Mouse (Mus musculus): ENCODE results near the gene Catsperd. TPM values are rescaled to one million over a fixed set of nuclear protein-coding genes. Genes with fewer than 3 reads are reported as not detected.

The Catsperd gene
- polyA plus RNA-seq, 1 experiment from 2014 or later: 0.50 TPM

DNA sequence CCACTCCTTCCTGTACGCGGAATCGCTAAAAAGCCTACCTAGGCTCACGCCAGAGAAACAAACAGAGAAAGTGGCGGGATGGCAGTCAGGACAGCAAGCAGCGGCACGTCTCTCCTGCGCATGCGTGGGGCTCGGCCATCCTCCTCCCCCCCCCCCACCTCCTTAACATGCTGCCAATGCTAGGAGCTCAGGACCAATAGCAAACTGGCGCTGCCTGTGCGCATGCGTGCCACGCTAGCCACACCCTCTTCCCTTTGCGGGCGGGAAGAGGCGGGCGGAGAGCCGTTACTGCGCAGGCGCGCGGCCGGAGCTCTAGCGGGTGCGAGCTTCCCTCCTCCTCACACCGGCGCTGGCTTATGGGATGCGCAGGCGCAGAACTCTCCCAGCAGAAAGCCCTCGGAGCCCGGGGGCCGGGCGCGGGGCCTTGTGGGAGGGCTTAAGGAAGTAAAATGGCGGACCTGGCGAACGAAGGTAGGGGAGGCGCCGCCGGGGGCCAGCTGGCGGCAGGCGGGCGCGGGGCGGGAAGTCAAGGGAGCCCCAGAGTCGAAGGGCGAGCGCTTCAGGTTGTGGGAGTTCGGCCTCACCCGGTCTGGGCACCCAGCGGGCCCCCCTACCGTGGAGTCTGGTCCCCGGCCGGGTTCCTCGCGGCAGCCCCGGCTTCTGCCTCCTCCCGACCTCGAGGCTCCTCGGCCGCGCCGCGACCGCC is 45.2 kb downstream of the Catsperd start, which contains the start of gene Ranbp3:
TSS of gene Ranbp3 (plus strand) at position 354 of the 706 bp plus-strand sequence.
- ATAC-seq: peak; percentile 92
- WGBS (ENCODE audit: insufficient replicate concordance): under 1% methylated on average over 56 of the region's 66 CpGs
- Histone ChIP-seq H3K27me3 (replicated peaks) (peaks cover 19% of the 10 kb centered on the region), H3K36me3 (peaks cover 35% of the 10 kb centered on the region), H3K27ac (peak within 1 kb of the TSS; percentile 92), H3K9me3 (replicated peaks) (no peaks in the 10 kb centered on the region), H3K4me3 (peak within 1 kb of the TSS; percentile 80), H3K9ac (peak within 1 kb of the TSS; percentile 96), H3K4me1 (peaks cover 61% of the 10 kb centered on the region), H3K4me2 (peak within 1 kb of the TSS; percentile 77)

GRCm38 (mm10) chr17:56673647-56674416 is 45.9 kb downstream of the Catsperd start:
- Histone ChIP-seq H3K4me1 (peaks cover 57% of the 10 kb centered on the region), H3K4me2 (peak overlapping the region; percentile 77), H3K27ac (peak overlapping the region; percentile 86), H3K27me3 (replicated peaks) (peaks cover 11% of the 10 kb centered on the region), H3K4me3 (peak overlapping the region; percentile 80), H3K9ac (peak overlapping the region; percentile 96), H3K36me3 (peaks cover 43% of the 10 kb centered on the region), H3K9me3 (replicated peaks) (no peaks in the 10 kb centered on the region)
- 2% methylated on average over 36 of the region's 37 CpGs for whole genome bisulfite sequencing (ENCODE audit: insufficient replicate concordance)
- ATAC-seq: no peak; the same call in 1 of the 2 replicates

DNA sequence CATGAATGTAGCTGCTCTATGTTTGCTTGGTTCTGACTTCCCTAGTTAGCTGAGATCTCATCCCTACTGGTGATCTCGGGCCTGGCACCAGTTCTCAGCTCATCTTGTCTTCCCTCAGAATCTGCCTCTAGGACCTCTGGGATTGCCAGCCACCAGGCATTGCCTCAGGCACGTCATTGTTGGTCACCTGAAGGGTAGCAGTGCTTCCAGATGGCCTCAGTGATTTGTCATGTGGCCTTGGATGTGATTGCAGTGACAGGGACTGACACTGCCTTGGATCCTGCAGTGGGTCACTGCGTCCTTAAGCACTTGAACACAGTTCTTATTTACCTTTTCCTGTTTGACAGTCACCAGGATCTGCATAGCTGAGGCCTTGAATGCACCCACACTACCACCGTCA is 53.8 kb downstream of the Catsperd start:
- peaks cover 99% of the 10 kb centered on the region for H3K36me3 ChIP-seq
- peak overlapping the region; percentile 49 for H3K4me2 ChIP-seq

DNA sequence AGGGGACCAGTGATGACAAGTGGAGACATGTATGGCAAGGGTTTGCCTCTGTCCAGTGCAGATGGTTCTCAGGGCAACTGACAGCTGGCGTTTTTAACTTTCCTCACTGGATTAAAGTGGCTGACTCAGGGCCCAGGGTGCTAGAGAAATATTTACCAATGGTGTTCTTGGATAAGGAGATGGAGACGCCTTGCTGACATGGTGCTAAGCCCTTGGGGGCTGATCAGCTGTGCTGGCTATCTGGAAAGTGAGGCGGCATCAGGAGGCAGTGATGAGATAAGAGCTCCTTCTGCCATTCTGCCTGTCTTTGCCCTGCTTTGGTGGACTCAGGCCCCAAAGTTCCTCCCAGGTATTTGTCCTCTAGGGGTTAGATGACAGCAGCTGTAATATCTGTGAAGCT is 54.9 kb downstream of the Catsperd start:
- peaks cover 90% of the 10 kb centered on the region for H3K4me1 ChIP-seq
- ATAC-seq: peak; percentile 75
- peak overlapping the region; percentile 54 for H3K9ac ChIP-seq
- peak overlapping the region; percentile 49 for H3K4me2 ChIP-seq
- WGBS (ENCODE audit: insufficient replicate concordance): 28% methylated on average over 3 of the region's 3 CpGs
- peak overlapping the region; percentile 4; the same call in 1 of the 2 replicates for H3K4me3 ChIP-seq
- peak overlapping the region; percentile 79 for H3K27ac ChIP-seq
- no peaks in the 10 kb centered on the region for H3K27me3 ChIP-seq (replicated peaks)
- peaks cover 99% of the 10 kb centered on the region for H3K36me3 ChIP-seq
- H3K9me3 ChIP-seq (replicated peaks): no peaks in the 10 kb centered on the region

More for the DNA sequence above, 53.8 kb downstream of the Catsperd start:
- Histone ChIP-seq H3K4me1 (peaks cover 90% of the 10 kb centered on the region), H3K9ac (peak overlapping the region; percentile 54; the same call in 1 of the 2 replicates), H3K27ac (no peak overlapping the region), H3K4me3 (no peak overlapping the region), H3K27me3 (replicated peaks) (no peaks in the 10 kb centered on the region), H3K9me3 (replicated peaks) (no peaks in the 10 kb centered on the region)
- ATAC-seq: no peak
- 80% methylated on average over 4 of the region's 4 CpGs for WGBS (ENCODE audit: insufficient replicate concordance)

GRCm38 (mm10) chr17:56683546-56684140 is 55.7 kb downstream of the Catsperd start:
- Histone ChIP-seq H3K4me1 (peaks cover 95% of the 10 kb centered on the region), H3K4me2 (no peak overlapping the region), H3K9ac (no peak overlapping the region), H3K9me3 (replicated peaks) (no peaks in the 10 kb centered on the region), H3K36me3 (peaks cover 99% of the 10 kb centered on the region), H3K27ac (peak overlapping the region; percentile 79), H3K4me3 (no peak overlapping the region), H3K27me3 (replicated peaks) (no peaks in the 10 kb centered on the region)
- 76% methylated on average over 5 of the region's 5 CpGs for WGBS (ENCODE audit: insufficient replicate concordance)
- ATAC-seq: no peak

DNA sequence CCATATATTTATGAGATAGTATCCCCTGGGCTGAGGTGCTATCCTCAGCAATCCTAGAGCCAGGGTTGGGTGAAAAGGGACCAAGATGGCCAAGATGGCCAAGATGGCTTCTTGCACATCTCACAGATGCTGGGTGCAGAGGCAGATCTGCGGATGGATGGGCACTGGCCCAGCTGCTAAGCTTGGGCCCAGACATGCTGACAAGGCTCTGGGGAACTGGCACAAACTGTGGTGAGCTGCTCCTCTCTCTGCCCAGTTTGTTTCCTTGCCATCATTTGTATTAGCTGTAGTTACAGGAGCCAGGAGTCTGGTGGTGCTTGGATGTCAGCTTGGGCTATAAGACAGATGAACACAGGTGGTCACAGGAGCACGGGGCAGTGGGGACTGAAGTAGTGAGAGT is 56.7 kb downstream of the Catsperd start:
- Histone ChIP-seq H3K9me3 (replicated peaks) (no peaks in the 10 kb centered on the region), H3K4me1 (peaks cover 95% of the 10 kb centered on the region), H3K4me3 (no peak overlapping the region), H3K36me3 (peaks cover 99% of the 10 kb centered on the region), H3K27me3 (replicated peaks) (no peaks in the 10 kb centered on the region), H3K27ac (no peak overlapping the region), H3K4me2 (no peak overlapping the region), H3K9ac (no peak overlapping the region)
- 85% methylated on average over 2 of the region's 2 CpGs for WGBS (ENCODE audit: insufficient replicate concordance)
- no peak for ATAC-seq

GRCm38 (mm10) chr17:56686801-56687200 is 58.9 kb downstream of the Catsperd start:
- WGBS (ENCODE audit: insufficient replicate concordance): 71% methylated on average over 4 of the region's 4 CpGs
- Histone ChIP-seq H3K27me3 (replicated peaks) (no peaks in the 10 kb centered on the region), H3K4me1 (peaks cover 83% of the 10 kb centered on the region), H3K4me2 (peak overlapping the region; percentile 57), H3K4me3 (no peak overlapping the region), H3K36me3 (peaks cover 100% of the 10 kb centered on the region), H3K9me3 (replicated peaks) (no peaks in the 10 kb centered on the region), H3K27ac (peak overlapping the region; percentile 88), H3K9ac (peak overlapping the region; percentile 22; the same call in 1 of the 2 replicates)
- no peak for ATAC-seq

DNA sequence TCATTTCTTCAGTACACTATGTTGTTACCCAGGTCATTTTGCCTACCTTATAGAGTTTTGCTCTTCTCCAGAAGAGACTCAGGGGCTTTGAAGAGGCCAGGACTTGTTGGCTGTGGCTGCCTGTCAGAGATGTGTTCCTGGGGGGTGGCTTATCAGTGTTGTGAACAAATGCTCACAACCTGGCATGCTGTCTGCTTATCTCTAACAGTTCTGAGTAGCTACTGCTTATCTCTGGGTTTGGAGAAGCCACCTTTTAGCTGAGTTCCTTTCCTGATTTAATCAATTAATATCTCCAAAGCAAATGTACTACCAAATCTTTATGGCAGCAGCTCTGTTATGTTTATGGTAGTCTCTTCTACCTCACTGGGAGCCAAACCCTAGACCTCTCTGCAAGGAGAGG is 60.1 kb downstream of the Catsperd start:
- H3K4me2 ChIP-seq: peak overlapping the region; percentile 57
- H3K4me3 ChIP-seq: no peak overlapping the region
- H3K9me3 ChIP-seq (replicated peaks): no peaks in the 10 kb centered on the region
- H3K27me3 ChIP-seq (replicated peaks): no peaks in the 10 kb centered on the region
- H3K4me1 ChIP-seq: peaks cover 78% of the 10 kb centered on the region
- peak; percentile 91 for ATAC-seq
- H3K27ac ChIP-seq: peak overlapping the region; percentile 88
- peak overlapping the region; percentile 22; the same call in 1 of the 2 replicates for H3K9ac ChIP-seq
- H3K36me3 ChIP-seq: peaks cover 100% of the 10 kb centered on the region

DNA sequence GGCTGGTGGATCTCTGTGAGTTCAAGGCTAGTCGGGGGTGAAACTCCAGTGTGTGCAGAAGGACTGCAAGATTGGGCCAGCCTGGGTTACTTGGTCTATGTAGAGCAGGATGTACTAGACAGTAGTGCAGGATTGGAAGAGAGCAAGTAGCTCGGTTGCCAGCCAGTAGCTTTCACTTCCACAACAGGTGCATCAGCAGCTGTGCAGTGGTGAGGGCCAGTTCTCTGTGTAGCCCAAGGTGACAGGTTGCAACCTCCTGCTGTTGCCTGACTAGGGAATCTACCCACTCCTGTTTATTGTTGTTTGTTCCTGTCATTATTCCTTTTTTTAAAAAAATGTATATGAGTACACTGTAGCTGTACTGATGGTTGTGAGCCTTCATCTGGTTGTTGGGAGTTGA is 60.7 kb downstream of the Catsperd start:
- H3K36me3 ChIP-seq: peaks cover 100% of the 10 kb centered on the region

DNA sequence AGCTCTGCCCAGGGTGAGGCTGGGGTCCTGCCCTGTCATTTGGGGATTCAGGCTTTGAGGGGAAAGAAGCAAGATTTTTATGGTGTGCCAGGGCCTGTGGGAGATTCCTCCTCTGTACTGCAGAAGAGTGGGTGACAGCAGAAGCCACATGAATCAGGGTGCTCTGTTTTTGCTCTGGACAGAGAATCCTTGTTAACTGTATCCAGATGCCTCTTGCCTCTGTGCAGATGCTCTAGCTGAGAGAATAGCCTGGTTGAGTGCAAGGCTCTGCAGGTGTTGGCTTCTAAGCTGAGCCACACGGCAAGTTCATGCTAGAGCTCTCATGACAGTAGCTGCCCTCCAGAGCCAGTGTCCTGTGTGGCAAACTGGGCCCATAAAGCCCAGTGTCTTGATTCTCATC is 65.5 kb downstream of the Catsperd start:
- H3K27me3 ChIP-seq (replicated peaks): no peaks in the 10 kb centered on the region
- WGBS (ENCODE audit: insufficient replicate concordance): 73% methylated on average over 1 of the region's 1 CpGs
- H3K4me3 ChIP-seq: no peak overlapping the region
- H3K4me2 ChIP-seq: no peak overlapping the region
- H3K9ac ChIP-seq: no peak overlapping the region
- no peak overlapping the region for H3K27ac ChIP-seq
- H3K4me1 ChIP-seq: peaks cover 30% of the 10 kb centered on the region
- H3K9me3 ChIP-seq (replicated peaks): no peaks in the 10 kb centered on the region
- no peak for ATAC-seq
- H3K36me3 ChIP-seq: peaks cover 100% of the 10 kb centered on the region

More for the DNA sequence above, 60.7 kb downstream of the Catsperd start:
- H3K9me3 ChIP-seq (replicated peaks): no peaks in the 10 kb centered on the region
- 68% methylated on average over 2 of the region's 2 CpGs for WGBS (ENCODE audit: insufficient replicate concordance)
- no peaks in the 10 kb centered on the region for H3K27me3 ChIP-seq (replicated peaks)
- peaks cover 77% of the 10 kb centered on the region for H3K4me1 ChIP-seq
- no peak overlapping the region for H3K9ac ChIP-seq
- no peak overlapping the region for H3K4me3 ChIP-seq
- H3K27ac ChIP-seq: peak overlapping the region; percentile 88
- peak overlapping the region; percentile 57 for H3K4me2 ChIP-seq
- no peak for ATAC-seq

GRCm38 (mm10) chr17:56693851-56694310 is 65.9 kb downstream of the Catsperd start:
- no peak overlapping the region for H3K4me3 ChIP-seq
- H3K9ac ChIP-seq: no peak overlapping the region
- no peaks in the 10 kb centered on the region for H3K9me3 ChIP-seq (replicated peaks)
- no peak for ATAC-seq
- H3K4me2 ChIP-seq: no peak overlapping the region
- H3K4me1 ChIP-seq: peaks cover 25% of the 10 kb centered on the region
- 87% methylated on average over 6 of the region's 6 CpGs for WGBS (ENCODE audit: insufficient replicate concordance)
- H3K27ac ChIP-seq: no peak overlapping the region
- no peaks in the 10 kb centered on the region for H3K27me3 ChIP-seq (replicated peaks)
- H3K36me3 ChIP-seq: peaks cover 100% of the 10 kb centered on the region

- H3K27me3 ChIP-seq (replicated peaks): no peaks in the 10 kb centered on the region
- no peak overlapping the region for H3K4me2 ChIP-seq
- H3K9ac ChIP-seq: no peak overlapping the region
- no peak overlapping the region for H3K27ac ChIP-seq
- H3K9me3 ChIP-seq (replicated peaks): no peaks in the 10 kb centered on the region
- no peak overlapping the region for H3K4me3 ChIP-seq
- H3K36me3 ChIP-seq: peaks cover 100% of the 10 kb centered on the region
- no peak for ATAC-seq
- 85% methylated on average over 2 of the region's 2 CpGs for WGBS (ENCODE audit: insufficient replicate concordance)
- H3K4me1 ChIP-seq: no peaks in the 10 kb centered on the region
Observed at GRCm38 (mm10) chr17:56700451-56700850, 72.5 kb downstream of the Catsperd start.

Measured in liver, embryonic 12.5 days (tissue).